26 mouse cellular contexts compared by ENCODE assay signal in genomic region chr2:27578552-27578951, GRCm38 (mm10).
"Had no signal": no experiment of that assay in that cellular context is flagged by ENCODE, and none has a peak within 500 bp of the region (broad histone marks: within the 10 kb centered on the region; RNA-seq: fewer than 3 reads in every experiment).

No protein-coding gene starts in this region.

- H3K9ac ChIP-seq: embryonic facial prominence, embryonic 12.5 days; embryonic facial prominence, embryonic 13.5 days; embryonic facial prominence, embryonic 15.5 days; forebrain, embryonic 12.5 days; forebrain, embryonic 13.5 days; forebrain, embryonic 15.5 days; forebrain, postnatal 0 days had no signal

- DNase-seq: cerebellum, adult 9-11 months; cerebellum, postnatal 10 days; cerebellum, postnatal 14 days; cerebellum, postnatal 25 days; cerebellum, postnatal 36 days; embryo, embryonic 11 days; forebrain, postnatal 0 days; gastrocnemius, adult 2 months; gastrocnemius, postnatal 10 days; gastrocnemius, postnatal 14 days; gastrocnemius, postnatal 25 days; gastrocnemius, postnatal 36 days; heart, adult 18-20 months; heart, adult 2 months had no signal

- H3K27ac ChIP-seq: embryonic facial prominence, embryonic 10.5 days; embryonic facial prominence, embryonic 12.5 days; embryonic facial prominence, embryonic 13.5 days; embryonic facial prominence, embryonic 15.5 days; forebrain, embryonic 10.5 days; forebrain, embryonic 12.5 days; forebrain, embryonic 13.5 days; forebrain, embryonic 15.5 days; gastrocnemius, adult 2 months; heart, adult 2 months; heart, embryonic 10.5 days had no signal

- H3K27me3 ChIP-seq: embryonic facial prominence, embryonic 13.5 days; embryonic facial prominence, embryonic 15.5 days had no signal

- H3K4me3 ChIP-seq: embryonic facial prominence, embryonic 10.5 days; embryonic facial prominence, embryonic 12.5 days; embryonic facial prominence, embryonic 13.5 days; embryonic facial prominence, embryonic 15.5 days; erythroblast, embryonic 14.5 days; forebrain, embryonic 10.5 days; forebrain, embryonic 12.5 days; forebrain, embryonic 13.5 days; forebrain, embryonic 15.5 days; gastrocnemius, adult 2 months; heart, adult 2 months; heart, embryonic 10.5 days had no signal

- H3K4me1 ChIP-seq: embryonic facial prominence, embryonic 12.5 days; embryonic facial prominence, embryonic 13.5 days had no signal

- H3K36me3 ChIP-seq: embryonic facial prominence, embryonic 10.5 days; embryonic facial prominence, embryonic 12.5 days; embryonic facial prominence, embryonic 13.5 days; embryonic facial prominence, embryonic 15.5 days; forebrain, embryonic 10.5 days; forebrain, embryonic 12.5 days; forebrain, embryonic 15.5 days; heart, embryonic 10.5 days had no signal

- H3K4me2 ChIP-seq: embryonic facial prominence, embryonic 12.5 days; embryonic facial prominence, embryonic 13.5 days; embryonic facial prominence, embryonic 15.5 days; forebrain, embryonic 12.5 days; forebrain, embryonic 13.5 days; forebrain, embryonic 15.5 days had no signal

- H3K9me3 ChIP-seq: embryonic facial prominence, embryonic 10.5 days; embryonic facial prominence, embryonic 12.5 days; embryonic facial prominence, embryonic 13.5 days; embryonic facial prominence, embryonic 15.5 days; forebrain, embryonic 10.5 days; forebrain, embryonic 12.5 days; forebrain, embryonic 13.5 days; forebrain, embryonic 15.5 days; heart, embryonic 10.5 days had no signal

- ATAC-seq: forebrain, embryonic 13.5 days; forebrain, embryonic 14.5 days; forebrain, embryonic 15.5 days; forebrain, embryonic 16.5 days; forebrain, postnatal 0 days had no signal
